Mouse (Mus musculus) megakaryocyte, embryonic 14.5 days (primary cell): ENCODE measurements around the gene Appl2.

Source experiments
- FLI1 ChIP-seq: IDR thresholded peaks from 2 replicates; pipeline ENCODE4 v1.6.1; 2012; ENCODE audit warnings: low read length, inconsistent platforms, mixed read lengths
- GATA1 ChIP-seq: IDR thresholded peaks from 3 replicates; pipeline ENCODE4 v1.6.1; 2012; ENCODE audit warnings: mixed read lengths, low read length, inconsistent platforms, borderline replicate concordance

DNA sequence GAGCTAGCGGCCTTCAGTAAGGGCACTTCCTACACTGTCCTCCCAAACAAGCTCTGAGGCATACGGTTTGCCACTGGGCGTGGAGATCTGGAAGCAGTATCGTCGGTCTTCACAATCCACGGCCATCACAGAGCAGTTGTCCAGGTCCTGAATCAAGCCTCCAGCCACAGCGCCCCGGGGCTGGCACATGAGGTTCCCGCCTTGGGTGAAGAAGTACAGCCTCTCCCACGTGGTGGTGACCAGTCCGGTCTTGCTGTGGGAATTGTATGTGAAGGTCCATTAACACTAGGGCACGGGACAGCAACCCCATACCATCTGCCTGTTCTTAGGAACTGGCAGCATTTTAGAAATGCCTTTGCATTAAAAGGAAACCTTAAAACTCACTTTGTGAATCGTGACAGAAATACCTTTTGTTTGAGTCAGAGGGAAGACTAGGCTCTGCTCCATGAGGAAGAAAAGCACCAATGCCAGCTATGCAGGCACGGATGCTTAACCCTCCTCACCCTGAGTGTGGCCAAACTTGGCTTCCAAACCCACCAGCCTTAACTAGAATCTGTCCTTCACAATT, 35.8 kb downstream of the Appl2 start:
- TF ChIP-seq GATA1 (no peak), FLI1 (no peak)
